Mouse (Mus musculus) limb, embryonic 10.5 days (tissue): Measurements from ENCODE around the gene Pcnx2. TPM values are rescaled to one million over a fixed set of nuclear protein-coding genes. Genes with fewer than 3 reads are reported as not detected.
A peak's percentile ranks its signal among the peaks of the same experiment; 100 is the strongest.

Experiments
- DNase-seq: peaks from one replicate; pipeline ENCODE4 v3.0.0-alpha.2; 2017; ENCODE audit warnings: low spot score
- H3K27ac ChIP-seq: fragments of 300-500 bp; sonication (generic); 2 replicates; pipeline ENCODE4 v1.5.1; 2016; ENCODE audit warnings: mild to moderate bottlenecking
- H3K27me3 ChIP-seq: fragments of 300-500 bp; sonication (generic); 2 replicates; pipeline ENCODE4 v1.6.1; 2016; ENCODE audit warnings: low read depth, mild to moderate bottlenecking; ENCODE audit not compliant: poor library complexity, severe bottlenecking
- H3K36me3 ChIP-seq: fragments of 300-500 bp; sonication (generic); 2 replicates; pipeline ENCODE4 v1.6.1; 2016; ENCODE audit warnings: mild to moderate bottlenecking, moderate library complexity
- H3K4me1 ChIP-seq: fragments of 300-500 bp; sonication (generic); 2 replicates; pipeline ENCODE4 v1.6.1; 2016
- H3K4me3 ChIP-seq: fragments of 300-500 bp; sonication (generic); 2 replicates; pipeline ENCODE4 v1.5.1; 2016; ENCODE audit warnings: mild to moderate bottlenecking, moderate library complexity
- H3K9me3 ChIP-seq: fragments of 300-500 bp; sonication (generic); replicated peaks from 2 replicates; pipeline ENCODE4 v1.6.1; 2016; ENCODE audit warnings: mild to moderate bottlenecking
- WGBS: fragments of 180-500 bp; shearing (Covaris S2); methylation state at CpG from one replicate; pipeline ENCODE4 v1.1.7; 2016; 5-methylcytosine and 5-hydroxymethylcytosine counted together
- polyA plus RNA-seq: library from polyadenylated mRNA; unstranded; fragments of >200 nt; fragmentation: Nextera tagmentation; extraction: Ambion mirVana; gene quantifications from 2 replicates; pipeline ENCODE4 v1.2.1, GENCODE M21; 2016

Gene Pcnx2
- polyA plus RNA-seq, 1 experiment from 2014 or later, result not detected

DNA sequence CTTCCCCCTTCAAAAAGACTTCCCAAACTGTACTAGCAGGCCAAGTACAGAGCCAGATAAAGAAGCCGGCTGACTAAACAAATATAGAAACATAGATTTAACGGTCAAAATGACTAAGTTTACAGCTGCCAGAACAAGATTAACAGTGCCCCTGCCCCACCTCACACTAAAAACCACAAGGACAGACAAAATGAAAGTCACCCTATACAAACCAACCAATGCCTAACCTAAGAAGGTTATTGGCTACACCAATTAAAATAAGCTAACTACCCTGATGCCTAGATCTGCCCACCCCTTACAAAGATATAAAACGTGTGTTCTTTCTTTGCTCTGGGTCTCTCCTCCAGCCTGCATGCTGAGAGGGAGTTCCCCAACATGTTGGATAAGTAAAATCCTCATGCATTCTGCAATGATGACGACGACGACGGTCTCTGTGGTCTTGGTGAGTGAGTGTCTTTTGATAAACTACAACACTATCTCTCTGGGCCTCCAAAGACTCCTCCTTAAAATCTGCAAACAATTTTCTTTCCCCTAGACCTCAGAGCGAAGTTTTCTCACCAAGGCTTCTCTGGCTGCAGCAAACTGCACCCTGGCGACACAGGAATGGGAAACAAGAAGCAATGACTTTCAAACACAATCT lies 105.2 kb downstream of the Pcnx2 start:
- Histone ChIP-seq H3K27ac (no peak overlapping the region), H3K27me3 (no peaks in the 10 kb centered on the region), H3K36me3 (no peaks in the 10 kb centered on the region), H3K4me1 (no peaks in the 10 kb centered on the region), H3K4me3 (no peak overlapping the region), H3K9me3 (no peaks in the 10 kb centered on the region)
- 81% methylated on average over 9 of the region's 9 CpGs for WGBS
- no peak for DNase-seq

DNA sequence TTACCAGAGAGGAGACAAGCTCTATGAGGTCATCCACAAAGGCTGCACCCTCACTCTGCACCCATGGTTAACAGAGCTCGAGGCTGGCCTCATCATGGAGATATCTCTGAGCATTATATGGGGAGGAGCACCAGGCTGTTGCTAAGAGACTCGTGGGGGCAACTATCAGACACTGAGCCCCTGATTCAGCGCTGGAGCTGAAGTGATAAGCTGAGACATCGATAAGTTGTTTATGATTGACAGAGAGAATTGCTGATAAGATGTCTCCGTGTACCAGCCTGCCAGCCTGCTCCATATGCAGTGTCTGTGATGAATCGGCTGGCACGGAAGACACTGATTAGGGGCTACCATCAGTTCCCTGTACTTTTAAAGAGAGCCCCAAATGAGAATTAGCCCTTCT lies 111.2 kb downstream of the Pcnx2 start:
- peaks cover 7% of the 10 kb centered on the region for H3K4me1 ChIP-seq
- H3K9me3 ChIP-seq, result no peaks in the 10 kb centered on the region
- DNase-seq, result no peak
- H3K27me3 ChIP-seq, result no peaks in the 10 kb centered on the region
- H3K27ac ChIP-seq, result no peak overlapping the region
- 86% methylated on average over 7 of the region's 7 CpGs for WGBS
- H3K4me3 ChIP-seq, result no peak overlapping the region
- no peaks in the 10 kb centered on the region for H3K36me3 ChIP-seq

DNA sequence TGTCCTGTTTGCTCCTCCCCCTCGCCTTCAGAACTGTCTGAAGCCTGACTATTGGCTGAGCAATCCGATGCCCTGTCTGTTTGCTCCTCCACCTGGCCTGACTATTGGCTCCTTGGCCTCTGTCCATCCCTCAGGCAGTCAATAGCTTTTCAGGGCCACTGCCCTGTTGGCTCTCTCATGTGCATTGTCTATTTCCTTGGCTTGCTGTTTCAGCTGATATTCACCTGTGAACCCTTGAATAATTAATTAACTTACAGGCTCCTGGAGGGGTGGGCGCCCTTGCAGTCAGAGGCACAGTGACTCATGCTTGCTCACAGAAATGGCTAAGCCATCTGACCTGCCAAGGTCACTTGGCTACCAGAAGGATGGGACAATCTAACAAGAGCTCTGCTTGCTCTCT lies 116.0 kb downstream of the Pcnx2 start:
- 66% methylated on average over 3 of the region's 3 CpGs for WGBS
- Histone ChIP-seq H3K27ac (no peak overlapping the region), H3K27me3 (no peaks in the 10 kb centered on the region), H3K4me3 (no peak overlapping the region), H3K36me3 (no peaks in the 10 kb centered on the region), H3K4me1 (peaks cover 20% of the 10 kb centered on the region), H3K9me3 (no peaks in the 10 kb centered on the region)
- DNase-seq, result no peak

DNA sequence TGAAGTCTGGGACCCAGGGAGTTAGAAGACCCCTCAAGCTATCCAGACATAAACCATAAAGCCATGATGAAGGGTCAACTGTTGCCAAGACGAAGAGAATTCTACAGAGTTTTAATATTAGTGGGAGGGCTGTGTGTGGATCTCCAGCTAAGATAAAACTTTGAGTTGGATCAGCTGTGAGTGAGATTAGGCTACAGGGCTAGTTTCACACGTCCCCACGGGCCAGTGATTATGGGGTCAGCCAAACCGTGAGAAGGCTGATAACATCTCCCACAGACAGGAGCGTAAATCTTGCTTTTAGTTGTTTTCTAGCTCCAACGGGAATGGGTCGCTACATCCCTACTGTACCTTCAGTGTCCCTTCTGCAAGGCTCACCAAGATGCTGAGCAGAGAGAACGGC lies 118.5 kb downstream of the Pcnx2 start:
- H3K9me3 ChIP-seq, result no peaks in the 10 kb centered on the region
- DNase-seq, result no peak
- no peaks in the 10 kb centered on the region for H3K36me3 ChIP-seq
- H3K27ac ChIP-seq, result no peak overlapping the region
- H3K4me1 ChIP-seq, result peaks cover 21% of the 10 kb centered on the region
- 54% methylated on average over 8 of the region's 8 CpGs for WGBS
- H3K4me3 ChIP-seq, result no peak overlapping the region
- H3K27me3 ChIP-seq, result no peaks in the 10 kb centered on the region

DNA sequence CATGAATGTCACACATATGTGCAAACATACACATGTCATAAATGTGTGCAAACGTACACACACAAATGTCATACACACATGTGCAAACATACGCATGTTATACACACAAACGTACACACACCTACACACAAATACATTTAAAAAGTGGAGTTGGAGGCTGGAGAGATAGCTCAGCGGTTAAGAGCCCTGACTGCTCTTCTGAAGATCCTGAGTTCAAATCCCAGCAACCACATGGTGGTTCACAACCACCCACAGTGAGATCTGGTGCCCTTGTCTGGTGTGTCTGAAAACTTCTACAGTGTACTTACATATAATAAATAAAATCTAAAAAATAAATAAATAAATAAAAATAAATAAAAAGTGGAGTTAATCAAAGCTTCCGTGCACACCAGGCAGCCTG lies 119.2 kb downstream of the Pcnx2 start:
- WGBS, result 87% methylated on average over 5 of the region's 5 CpGs
- no peaks in the 10 kb centered on the region for H3K9me3 ChIP-seq
- no peaks in the 10 kb centered on the region for H3K36me3 ChIP-seq
- peaks cover 21% of the 10 kb centered on the region for H3K4me1 ChIP-seq
- DNase-seq, result no peak
- H3K4me3 ChIP-seq, result no peak overlapping the region
- no peak overlapping the region for H3K27ac ChIP-seq
- H3K27me3 ChIP-seq, result no peaks in the 10 kb centered on the region

DNA sequence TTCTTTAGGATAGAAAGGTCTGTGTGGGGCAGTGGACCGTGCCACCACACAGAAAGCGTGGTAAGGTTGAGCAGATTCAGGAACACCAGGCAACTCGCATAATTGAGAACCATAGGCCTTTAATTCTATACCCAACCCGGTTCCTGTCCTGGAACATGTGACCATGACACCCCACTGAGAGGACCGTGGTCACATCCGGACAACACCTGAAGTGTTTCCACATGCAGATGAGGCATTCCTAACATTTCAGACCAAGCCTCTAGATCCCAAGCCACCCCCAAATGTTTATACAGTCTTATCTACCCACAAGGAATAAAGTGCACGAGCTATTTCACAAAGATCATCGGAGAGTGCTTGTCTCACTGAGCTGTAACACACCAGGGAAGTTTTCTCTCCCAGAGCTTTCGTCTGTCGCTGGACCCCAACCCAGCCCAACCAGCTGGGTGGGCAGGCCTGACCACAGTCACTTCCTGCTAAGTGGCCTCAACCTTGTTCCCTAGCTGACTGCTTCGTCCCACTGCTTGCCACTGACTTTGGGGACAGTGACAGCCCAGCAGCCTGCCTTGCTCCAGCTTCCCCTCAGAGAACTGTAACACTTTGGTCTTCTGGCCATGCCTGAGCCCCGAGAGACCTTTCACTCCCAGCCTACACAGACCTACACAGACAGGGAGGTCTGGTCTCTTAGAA lies 120.5 kb downstream of the Pcnx2 start:
- H3K4me3 ChIP-seq, result no peak overlapping the region
- 78% methylated on average over 12 of the region's 12 CpGs for WGBS
- no peaks in the 10 kb centered on the region for H3K9me3 ChIP-seq
- peak overlapping the region; percentile 51 for H3K27ac ChIP-seq
- H3K27me3 ChIP-seq, result no peaks in the 10 kb centered on the region
- H3K4me1 ChIP-seq, result peaks cover 33% of the 10 kb centered on the region
- no peaks in the 10 kb centered on the region for H3K36me3 ChIP-seq
- DNase-seq, result no peak

DNA sequence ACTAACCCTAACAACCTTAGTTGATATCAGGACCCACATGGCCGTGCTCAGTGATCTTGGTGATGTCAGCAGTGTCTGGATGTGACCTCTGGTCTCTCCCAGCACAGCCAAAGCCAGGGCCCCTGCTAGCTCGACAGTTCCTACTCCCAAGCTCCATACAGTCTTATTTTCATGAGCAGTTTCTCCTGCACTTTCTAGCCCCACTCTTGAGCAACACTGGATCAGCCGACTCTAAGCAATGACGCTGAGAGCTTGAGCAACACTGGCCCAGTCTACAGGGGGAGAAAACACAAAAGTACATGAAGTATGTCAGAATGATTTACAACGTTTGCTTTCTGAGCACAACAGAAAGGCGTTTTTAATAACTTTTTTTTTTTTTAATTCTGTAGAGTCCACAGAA lies 121.3 kb downstream of the Pcnx2 start:
- Histone ChIP-seq H3K4me1 (peaks cover 26% of the 10 kb centered on the region), H3K27ac (no peak overlapping the region), H3K9me3 (no peaks in the 10 kb centered on the region), H3K4me3 (no peak overlapping the region), H3K36me3 (no peaks in the 10 kb centered on the region), H3K27me3 (no peaks in the 10 kb centered on the region)
- 74% methylated on average over 6 of the region's 6 CpGs for WGBS
- no peak for DNase-seq

DNA sequence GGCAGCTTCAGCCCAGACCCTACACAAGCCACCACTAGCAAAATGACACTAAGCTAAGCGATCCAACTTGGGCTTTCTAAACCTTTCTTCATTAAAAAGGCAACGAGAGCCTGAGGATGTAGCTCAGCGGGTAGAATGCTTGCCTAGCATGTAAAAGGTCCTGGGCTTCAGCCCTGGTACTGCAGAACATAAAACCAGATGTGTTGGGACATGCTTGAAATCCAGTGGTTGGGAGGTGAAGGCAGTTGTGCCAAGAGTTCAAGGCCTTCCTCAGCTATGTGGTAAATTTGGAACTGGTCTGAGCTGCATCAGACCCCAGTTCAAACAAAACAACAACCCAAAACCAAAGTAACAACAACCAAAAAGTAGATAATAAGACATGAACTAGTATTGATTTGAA lies 121.8 kb downstream of the Pcnx2 start:
- DNase-seq, result no peak
- Histone ChIP-seq H3K9me3 (no peaks in the 10 kb centered on the region), H3K36me3 (no peaks in the 10 kb centered on the region), H3K27ac (no peak overlapping the region), H3K4me1 (peaks cover 26% of the 10 kb centered on the region), H3K27me3 (no peaks in the 10 kb centered on the region), H3K4me3 (no peak overlapping the region)
- whole genome bisulfite sequencing, result 94% methylated on average over 3 of the region's 3 CpGs

DNA sequence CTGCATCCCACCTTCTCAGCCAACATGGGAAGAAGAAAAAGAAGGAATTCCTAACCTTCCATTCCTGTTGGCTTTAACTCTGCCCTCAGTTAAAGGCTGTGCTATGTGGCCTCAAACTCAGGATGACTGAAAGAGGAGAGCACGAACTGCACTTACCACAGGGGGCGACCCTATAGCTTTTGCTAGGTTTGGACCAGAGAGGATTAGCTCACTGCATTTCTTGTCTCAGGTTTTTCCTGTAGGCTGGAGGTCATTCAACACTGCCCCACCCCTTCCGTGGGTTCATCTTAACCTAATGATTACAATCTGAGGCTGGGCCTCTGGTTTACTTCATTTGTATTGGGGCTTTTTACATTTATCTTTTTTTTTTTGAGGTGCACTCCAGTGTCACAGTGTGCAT lies 123.1 kb downstream of the Pcnx2 start:
- no peaks in the 10 kb centered on the region for H3K27me3 ChIP-seq
- peaks cover 21% of the 10 kb centered on the region for H3K4me1 ChIP-seq
- WGBS, result 60% methylated on average over 3 of the region's 3 CpGs
- H3K9me3 ChIP-seq, result no peaks in the 10 kb centered on the region
- no peaks in the 10 kb centered on the region for H3K36me3 ChIP-seq
- H3K27ac ChIP-seq, result no peak overlapping the region
- H3K4me3 ChIP-seq, result no peak overlapping the region
- no peak for DNase-seq

DNA sequence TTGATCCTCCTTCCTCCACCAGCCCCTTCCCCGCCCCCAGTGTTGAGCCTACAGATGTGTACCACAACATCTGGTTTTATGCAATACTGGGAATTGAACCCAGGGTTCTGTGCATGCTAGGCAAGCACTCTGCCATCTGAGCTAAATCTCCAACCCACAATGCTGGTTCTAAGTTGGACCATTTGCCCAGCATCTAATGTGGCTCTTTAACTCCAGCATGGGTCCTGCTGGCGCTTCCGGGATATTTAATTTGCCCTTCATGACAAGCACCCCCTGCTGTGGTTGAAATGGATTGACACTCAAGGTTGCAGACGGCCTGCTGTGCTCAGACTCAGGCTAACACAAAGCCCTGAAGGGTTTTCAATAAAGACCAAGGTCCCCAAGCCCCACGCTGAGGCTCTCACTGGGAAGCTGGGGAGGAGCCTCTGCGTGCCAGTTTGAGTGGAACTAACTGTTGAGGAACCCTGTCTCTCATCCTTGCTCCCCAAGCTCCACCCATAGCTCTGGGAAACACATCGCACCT lies 124.8 kb downstream of the Pcnx2 start:
- no peaks in the 10 kb centered on the region for H3K27me3 ChIP-seq
- no peaks in the 10 kb centered on the region for H3K9me3 ChIP-seq
- H3K36me3 ChIP-seq, result no peaks in the 10 kb centered on the region
- no peak for DNase-seq
- WGBS, result 55% methylated on average over 7 of the region's 7 CpGs
- H3K4me3 ChIP-seq, result no peak overlapping the region
- H3K4me1 ChIP-seq, result peaks cover 21% of the 10 kb centered on the region
- H3K27ac ChIP-seq, result no peak overlapping the region

DNA sequence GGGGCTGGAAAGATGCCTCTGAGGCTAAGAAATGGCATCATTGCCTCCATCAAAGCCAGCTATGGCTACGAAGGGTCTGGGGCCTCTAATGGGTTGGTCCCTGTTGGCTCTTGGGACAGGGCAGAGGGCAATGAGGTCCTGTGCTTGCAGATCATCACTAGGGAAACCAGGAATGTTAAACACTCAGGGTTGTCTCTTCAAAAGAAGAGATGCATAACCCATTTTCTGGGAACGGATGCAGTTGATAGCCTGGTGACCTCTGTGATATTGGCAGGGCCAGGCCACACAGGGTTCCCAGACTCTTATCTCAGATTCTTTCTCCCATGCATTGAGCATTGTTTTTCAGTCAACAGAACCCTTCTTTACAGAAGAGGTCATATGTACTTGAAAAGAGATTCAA lies 125.8 kb downstream of the Pcnx2 start:
- no peaks in the 10 kb centered on the region for H3K27me3 ChIP-seq
- H3K9me3 ChIP-seq, result no peaks in the 10 kb centered on the region
- H3K27ac ChIP-seq, result no peak overlapping the region
- H3K4me3 ChIP-seq, result no peak overlapping the region
- peaks cover 14% of the 10 kb centered on the region for H3K4me1 ChIP-seq
- no peak for DNase-seq
- 55% methylated on average over 2 of the region's 2 CpGs for WGBS
- H3K36me3 ChIP-seq, result no peaks in the 10 kb centered on the region

DNA sequence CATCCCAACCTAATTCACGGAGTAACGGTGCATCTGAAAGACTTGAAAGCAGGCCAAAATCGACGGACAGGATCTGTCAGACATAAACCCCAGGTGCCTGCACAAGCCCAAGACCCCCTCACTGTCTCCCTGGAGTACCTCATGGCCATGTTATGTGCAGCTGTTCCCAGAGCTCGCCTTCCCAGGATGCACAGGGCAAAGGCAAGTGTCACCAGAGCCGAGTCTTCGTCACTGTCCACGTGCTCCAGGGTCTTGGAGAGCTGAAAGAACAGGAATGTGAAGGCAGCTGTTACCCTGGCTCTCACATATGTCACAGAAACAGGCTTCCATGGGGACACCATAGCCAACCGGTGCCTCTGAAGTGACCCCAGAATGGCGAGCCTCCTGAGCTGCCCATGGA lies 130.0 kb downstream of the Pcnx2 start:
- no peaks in the 10 kb centered on the region for H3K9me3 ChIP-seq
- no peaks in the 10 kb centered on the region for H3K27me3 ChIP-seq
- no peak overlapping the region for H3K27ac ChIP-seq
- peaks cover 5% of the 10 kb centered on the region for H3K4me1 ChIP-seq
- no peak for DNase-seq
- no peak overlapping the region for H3K4me3 ChIP-seq
- H3K36me3 ChIP-seq, result no peaks in the 10 kb centered on the region
- 89% methylated on average over 10 of the region's 10 CpGs for WGBS

DNA sequence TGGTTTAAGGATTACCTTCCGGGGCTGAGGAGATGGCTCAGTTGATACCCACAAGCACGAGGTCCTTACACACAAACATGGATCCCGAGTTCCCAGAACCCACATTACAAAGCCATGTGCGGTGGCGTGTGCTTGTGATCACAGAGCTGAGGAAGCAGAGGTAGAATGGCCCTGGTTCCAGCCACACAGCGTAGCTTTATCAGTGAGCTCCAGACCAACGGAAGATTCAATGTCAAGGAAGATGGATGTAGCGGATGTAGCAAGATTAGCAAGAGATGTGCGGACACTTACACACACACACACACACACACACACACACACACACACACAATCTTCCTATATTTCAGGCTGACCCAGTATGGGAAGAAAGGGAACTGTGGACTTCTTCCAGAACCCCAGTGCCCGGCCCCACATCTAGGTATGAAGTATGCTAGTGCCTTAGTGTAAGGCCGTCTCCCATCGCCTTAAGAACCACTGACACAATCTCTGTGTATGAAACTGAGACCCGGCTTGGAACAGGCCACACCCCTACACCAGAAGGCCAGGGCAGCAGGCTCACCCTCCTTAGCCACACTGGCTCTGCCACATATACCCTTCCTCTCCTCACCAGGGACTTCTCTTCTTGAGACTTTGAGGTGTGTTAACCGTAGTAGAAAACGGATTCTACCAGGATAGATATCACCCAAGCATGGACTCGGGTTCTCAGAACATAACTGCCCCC lies 134.9 kb downstream of the Pcnx2 start:
- no peak overlapping the region for H3K27ac ChIP-seq
- H3K36me3 ChIP-seq, result no peaks in the 10 kb centered on the region
- H3K27me3 ChIP-seq, result no peaks in the 10 kb centered on the region
- no peak for DNase-seq
- no peaks in the 10 kb centered on the region for H3K9me3 ChIP-seq
- no peak overlapping the region for H3K4me3 ChIP-seq
- WGBS, result 93% methylated on average over 16 of the region's 16 CpGs
- H3K4me1 ChIP-seq, result no peaks in the 10 kb centered on the region
